Mouse (Mus musculus) small intestine, adult 2 months (tissue): ENCODE measurements at regions not wholly inside any gene's neighbourhood (a gene's known extent, or its start where the extent isn't known, plus 50 kb on each side); places are given as distances from the start of the nearest gene placed in this dataset.

Source experiments
- H3K27ac ChIP-seq: fragments of 200-500 bp; 2 replicates; pipeline ENCODE4 v1.5.1; 2012; ENCODE audit warnings: low read depth, low read length, control low read depth, inconsistent platforms; ENCODE audit not compliant: insufficient read depth
- H3K27me3 ChIP-seq: fragments of 200-500 bp; 2 replicates; pipeline ENCODE4 v1.6.1; 2012; ENCODE audit warnings: mild to moderate bottlenecking, moderate library complexity, low read length, inconsistent platforms; ENCODE audit not compliant: control insufficient read depth, insufficient read depth
- H3K36me3 ChIP-seq: fragments of 200-500 bp; 2 replicates; pipeline ENCODE4 v1.6.1; 2012; ENCODE audit warnings: mild to moderate bottlenecking, low read length, control low read depth, inconsistent platforms; ENCODE audit not compliant: control insufficient read depth, insufficient read depth
- H3K4me1 ChIP-seq: fragments of 200-500 bp; 2 replicates; pipeline ENCODE4 v1.6.1; 2012; ENCODE audit warnings: low read length, inconsistent platforms, mixed read lengths; ENCODE audit not compliant: control insufficient read depth, insufficient read depth, insufficient read length
- H3K4me3 ChIP-seq: fragments of 200-500 bp; 2 replicates; pipeline ENCODE4 v1.5.1; 2012; ENCODE audit warnings: low read depth, mild to moderate bottlenecking, control low read depth, inconsistent platforms, low read length, moderate library complexity
- CTCF ChIP-seq: fragments of 200-500 bp; IDR thresholded peaks from 2 replicates; pipeline ENCODE4 v1.5.1; 2012; ENCODE audit warnings: low read depth, mild to moderate bottlenecking, control low read depth, inconsistent platforms, low read length, moderate library complexity, mixed read lengths; ENCODE audit not compliant: insufficient replicate concordance, insufficient read length; ENCODE audit errors: extremely low read depth
- POLR2A ChIP-seq: fragments of 200-500 bp; IDR thresholded peaks from 2 replicates; pipeline ENCODE4 v1.6.1; 2012; ENCODE audit warnings: low read depth, mild to moderate bottlenecking, control low read depth, inconsistent platforms, low read length, moderate library complexity
- WGBS: fragments of 180-500 bp; shearing (Covaris S2); methylation state at CpG from one replicate; pipeline ENCODE4 v1.1.7; 2018; 5-methylcytosine and 5-hydroxymethylcytosine counted together

GRCm38 (mm10) chr1:13834860-13835840 is 2258.0 kb downstream of the 4930444P10Rik start:
- 85% methylated on average over 12 of the region's 12 CpGs for WGBS
- Histone ChIP-seq H3K4me3 (no peak overlapping the region), H3K27me3 (no peaks in the 10 kb centered on the region), H3K36me3 (no peaks in the 10 kb centered on the region), H3K4me1 (no peaks in the 10 kb centered on the region), H3K27ac (no peak overlapping the region)
- TF ChIP-seq CTCF = no peak
- TF ChIP-seq POLR2A = no peak

- Histone ChIP-seq H3K27ac (no peak overlapping the region), H3K36me3 (no peaks in the 10 kb centered on the region), H3K4me3 (no peak overlapping the region), H3K27me3 (no peaks in the 10 kb centered on the region), H3K4me1 (no peaks in the 10 kb centered on the region)
- no peak for TF ChIP-seq POLR2A
- TF ChIP-seq CTCF = no peak
- WGBS = 57% methylated on average over 4 of the region's 4 CpGs
Measured at GRCm38 (mm10) chr1:13807786-13808185, 2285.3 kb downstream of the 4930444P10Rik start.

- Histone ChIP-seq H3K27me3 (no peaks in the 10 kb centered on the region), H3K4me3 (no peak overlapping the region), H3K36me3 (no peaks in the 10 kb centered on the region), H3K27ac (no peak overlapping the region), H3K4me1 (no peaks in the 10 kb centered on the region)
- no peak for TF ChIP-seq CTCF
- TF ChIP-seq POLR2A = no peak
- WGBS = 63% methylated on average over 1 of the region's 1 CpGs
Measured at GRCm38 (mm10) chr1:13800460-13800859, 2292.7 kb downstream of the 4930444P10Rik start.

GRCm38 (mm10) chr1:13798848-13799247 is 2294.3 kb downstream of the 4930444P10Rik start:
- no peak for TF ChIP-seq POLR2A
- TF ChIP-seq CTCF = no peak
- Histone ChIP-seq H3K27ac (no peak overlapping the region), H3K4me3 (no peak overlapping the region), H3K27me3 (no peaks in the 10 kb centered on the region), H3K36me3 (no peaks in the 10 kb centered on the region), H3K4me1 (no peaks in the 10 kb centered on the region)
- 22% methylated on average over 1 of the region's 1 CpGs for WGBS

GRCm38 (mm10) chr1:13795196-13795595 is 2297.9 kb downstream of the 4930444P10Rik start:
- TF ChIP-seq CTCF (no peak), POLR2A (no peak)
- Histone ChIP-seq H3K4me3 (no peak overlapping the region), H3K27ac (no peak overlapping the region), H3K27me3 (no peaks in the 10 kb centered on the region), H3K36me3 (no peaks in the 10 kb centered on the region), H3K4me1 (no peaks in the 10 kb centered on the region)

- Histone ChIP-seq H3K36me3 (no peaks in the 10 kb centered on the region), H3K27ac (no peak overlapping the region), H3K4me3 (no peak overlapping the region), H3K4me1 (no peaks in the 10 kb centered on the region), H3K27me3 (no peaks in the 10 kb centered on the region)
- WGBS = 45% methylated on average over 13 of the region's 13 CpGs
- TF ChIP-seq POLR2A (no peak), CTCF (peak; percentile 78; the same call in 1 of the 2 replicates)
Measured at GRCm38 (mm10) chr1:13789318-13790085, 2303.6 kb downstream of the 4930444P10Rik start.

- H3K27ac ChIP-seq = no peak overlapping the region
- no peaks in the 10 kb centered on the region for H3K4me1 ChIP-seq
- H3K36me3 ChIP-seq = no peaks in the 10 kb centered on the region
- no peak for TF ChIP-seq POLR2A
- TF ChIP-seq CTCF = no peak
- no peaks in the 10 kb centered on the region for H3K27me3 ChIP-seq
- 60% methylated on average over 2 of the region's 2 CpGs for WGBS
- no peak overlapping the region for H3K4me3 ChIP-seq
Measured at GRCm38 (mm10) chr1:13787016-13787415, 2306.1 kb downstream of the 4930444P10Rik start.
